Mouse (Mus musculus) spleen, postnatal 14 days (tissue): ENCODE data around the gene Adgrb3.

ENCODE experiments used
- DNase-seq, 2 experiments: peaks; one replicate each; pipeline ENCODE4 v3.0.0; 2021 to 2022; ENCODE audit warnings: low spot score in 2 of 2

The Adgrb3 gene

DNA sequence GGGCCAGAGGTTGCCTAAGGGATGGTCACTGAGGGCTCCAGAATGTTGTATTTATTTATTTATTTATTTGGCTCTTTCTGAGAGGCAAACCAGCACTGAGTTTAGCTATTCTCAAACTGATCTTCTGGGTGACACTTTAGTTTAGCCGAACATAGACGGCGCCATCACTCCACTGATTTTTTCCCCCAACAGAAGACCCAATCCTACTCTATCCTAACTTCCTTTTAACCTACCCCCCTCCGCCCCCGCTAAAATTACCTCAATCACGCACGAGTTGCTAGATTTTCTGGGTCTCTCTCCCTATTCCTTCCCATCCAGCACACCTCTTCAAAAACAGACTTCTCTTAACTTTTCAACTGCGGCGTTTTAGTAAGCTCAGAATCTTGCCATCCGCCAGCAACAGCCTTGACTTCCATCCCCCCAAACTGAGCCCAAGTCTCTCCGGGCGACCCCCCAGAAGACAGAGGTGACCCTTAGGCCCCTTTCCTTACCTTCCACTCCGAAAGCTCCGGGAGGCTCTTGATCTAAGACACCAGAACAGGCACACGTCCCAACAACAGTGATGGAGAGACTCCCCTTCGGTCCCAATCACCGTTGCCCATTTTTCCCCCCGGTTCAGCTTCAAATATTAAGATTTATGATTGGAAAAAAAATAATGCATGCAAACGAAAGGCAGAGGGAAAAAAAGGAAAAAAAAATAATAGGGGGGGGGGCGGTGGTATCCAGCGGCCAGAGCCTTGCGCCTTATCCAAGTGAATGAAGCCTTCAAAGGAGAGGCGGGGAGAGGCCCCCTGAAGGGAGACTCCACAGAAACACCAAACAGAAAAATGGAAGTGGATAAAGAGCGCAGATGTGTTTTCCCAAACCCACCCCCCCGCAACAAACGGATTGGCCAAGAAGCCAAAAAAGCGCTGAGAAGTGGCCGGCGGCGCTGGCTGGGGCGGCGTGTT, at the start of gene Adgrb3:
TSS of gene Adgrb3 (minus strand) at position 737 of the 950 bp plus-strand sequence.
- DNase-seq = no peak

DNA sequence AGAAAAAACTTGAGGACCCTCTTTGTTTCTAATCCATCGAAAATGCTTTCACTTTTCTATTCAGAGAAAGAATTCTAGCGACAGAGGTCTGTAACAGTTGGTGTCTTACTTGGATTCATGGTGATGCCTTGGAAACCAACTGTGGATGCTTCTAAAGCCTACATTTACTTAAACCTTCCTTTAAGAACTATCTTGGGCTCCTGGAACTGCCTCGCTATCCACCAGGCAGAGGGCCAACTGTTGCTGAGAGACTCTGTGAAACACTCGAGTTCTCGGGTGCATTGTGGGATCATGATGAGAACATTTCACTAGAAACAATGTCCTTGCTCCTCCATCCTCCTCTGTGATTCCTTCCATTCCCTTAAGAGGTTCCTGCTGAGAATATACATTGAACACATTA, 48.0 kb upstream of the Adgrb3 start:
- no peak for DNase-seq

DNA sequence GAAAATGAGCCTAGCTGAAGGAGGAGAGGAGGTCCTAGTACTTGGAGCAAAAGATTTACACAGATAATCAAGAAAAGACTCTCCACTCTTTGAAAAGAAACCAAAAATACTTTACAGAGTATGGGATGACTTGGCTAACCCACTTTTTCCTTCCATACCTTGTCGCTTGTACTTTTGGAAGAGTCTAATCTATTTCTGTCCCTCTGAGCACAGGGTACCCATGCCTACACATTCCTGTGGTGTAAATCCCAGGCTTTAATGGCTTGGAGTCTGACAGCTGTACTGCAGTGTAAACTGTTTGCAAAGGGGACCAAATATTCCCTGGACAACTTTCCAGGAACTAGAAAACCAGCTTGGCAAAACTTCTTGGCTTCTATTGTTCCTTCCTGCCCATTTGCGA, 28.0 kb upstream of the Adgrb3 start:
- no peak for DNase-seq

DNA sequence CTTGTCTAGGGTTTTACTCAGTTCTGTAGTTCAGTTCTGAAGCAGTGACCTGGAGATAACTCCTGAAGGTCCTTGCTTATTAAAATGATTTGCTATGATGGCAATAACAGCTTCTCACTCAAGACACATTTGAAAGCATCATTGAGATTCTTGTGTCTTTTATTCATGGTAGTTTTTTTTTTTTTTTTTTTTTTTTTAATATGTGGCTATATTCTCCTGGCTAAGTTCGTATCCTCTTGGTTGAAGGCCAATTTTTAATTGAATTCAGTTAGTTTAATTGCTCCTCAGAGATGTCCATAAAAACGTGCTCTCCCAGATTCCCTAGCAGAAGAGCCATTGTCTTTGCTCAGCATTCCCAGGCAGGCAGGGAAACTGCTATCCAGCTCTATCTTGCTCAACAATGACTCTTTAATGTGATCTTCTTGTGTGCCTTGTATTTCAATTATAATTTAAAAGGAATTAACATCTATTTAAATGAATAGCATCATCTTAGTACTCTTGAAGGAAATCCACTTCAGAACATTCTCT, 25.0 kb upstream of the Adgrb3 start:
- DNase-seq = no peak

DNA sequence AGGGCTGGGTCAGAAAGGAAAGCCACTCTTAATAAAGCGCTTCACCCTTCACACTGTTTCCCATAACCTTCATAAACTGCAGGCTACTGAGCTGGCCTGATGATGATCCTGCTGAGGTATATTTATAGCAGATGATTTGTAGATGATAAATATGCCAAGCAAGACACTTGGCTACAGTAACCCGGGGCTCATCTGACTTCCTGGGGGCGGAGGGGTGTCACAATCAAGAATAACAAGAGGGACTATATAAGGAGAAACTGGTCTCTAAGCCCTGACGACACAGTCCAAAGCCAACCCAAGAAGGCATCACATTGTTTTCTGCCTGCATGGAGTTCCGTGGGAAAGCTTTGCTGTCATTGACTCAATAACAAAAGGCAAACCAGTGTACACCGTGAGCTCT, 2.8 kb upstream of the Adgrb3 start:
- DNase-seq = no peak

DNA sequence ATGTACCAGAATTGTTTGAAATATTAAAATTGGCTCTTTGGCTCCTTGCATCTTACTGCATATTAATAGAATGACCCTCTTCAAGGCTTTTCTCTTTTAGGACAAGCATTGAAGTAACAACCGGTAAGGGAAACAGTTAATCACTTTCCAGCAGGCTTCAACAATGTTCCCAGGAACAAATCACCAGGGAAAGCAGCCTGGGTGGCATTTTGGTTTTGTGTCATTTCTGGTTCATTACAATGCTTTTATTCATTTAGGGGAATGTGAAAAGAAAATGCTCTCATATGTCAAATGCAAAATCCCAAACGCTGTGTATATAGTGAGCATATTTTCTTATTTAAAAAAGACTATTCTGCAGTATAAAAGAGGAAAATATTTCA, 2.0 kb upstream of the Adgrb3 start:
- DNase-seq = no peak

DNA sequence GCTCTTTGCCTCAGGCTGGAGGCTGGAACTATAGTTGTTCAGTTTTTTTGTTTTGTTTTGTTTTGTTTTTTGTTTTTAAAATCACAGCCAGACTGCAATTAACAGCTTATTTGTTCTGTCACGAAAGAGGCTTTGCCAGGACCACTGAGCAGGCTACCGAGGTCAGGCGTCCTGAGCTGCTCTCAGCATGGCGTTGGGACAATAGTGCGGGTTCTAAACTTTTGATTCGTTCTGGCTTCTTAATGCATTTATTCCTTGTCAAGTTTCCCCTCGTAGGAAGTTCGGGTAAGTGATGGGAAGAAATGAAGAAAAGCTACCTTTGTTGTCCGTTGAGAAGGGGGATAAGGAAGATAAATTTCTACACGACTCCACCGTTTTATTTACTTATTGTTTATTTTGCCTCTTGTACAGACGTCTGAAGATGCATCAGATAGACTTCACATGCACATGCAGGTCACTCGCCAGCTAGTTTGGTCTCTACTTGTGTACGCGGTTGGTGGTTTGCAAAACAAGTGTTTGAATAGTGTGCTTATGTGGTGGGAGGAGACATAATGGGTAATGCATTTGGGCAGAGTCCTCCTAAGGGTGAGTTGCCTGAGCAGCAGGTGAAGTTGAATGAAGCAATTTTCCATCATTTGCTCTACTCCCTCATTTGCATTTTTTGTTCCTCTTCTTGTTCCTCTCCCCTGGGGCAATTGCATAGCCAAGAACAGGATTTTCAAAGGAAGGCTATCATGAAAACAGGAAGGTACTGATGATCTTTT, 1.4 kb upstream of the Adgrb3 start:
- DNase-seq = no peak

DNA sequence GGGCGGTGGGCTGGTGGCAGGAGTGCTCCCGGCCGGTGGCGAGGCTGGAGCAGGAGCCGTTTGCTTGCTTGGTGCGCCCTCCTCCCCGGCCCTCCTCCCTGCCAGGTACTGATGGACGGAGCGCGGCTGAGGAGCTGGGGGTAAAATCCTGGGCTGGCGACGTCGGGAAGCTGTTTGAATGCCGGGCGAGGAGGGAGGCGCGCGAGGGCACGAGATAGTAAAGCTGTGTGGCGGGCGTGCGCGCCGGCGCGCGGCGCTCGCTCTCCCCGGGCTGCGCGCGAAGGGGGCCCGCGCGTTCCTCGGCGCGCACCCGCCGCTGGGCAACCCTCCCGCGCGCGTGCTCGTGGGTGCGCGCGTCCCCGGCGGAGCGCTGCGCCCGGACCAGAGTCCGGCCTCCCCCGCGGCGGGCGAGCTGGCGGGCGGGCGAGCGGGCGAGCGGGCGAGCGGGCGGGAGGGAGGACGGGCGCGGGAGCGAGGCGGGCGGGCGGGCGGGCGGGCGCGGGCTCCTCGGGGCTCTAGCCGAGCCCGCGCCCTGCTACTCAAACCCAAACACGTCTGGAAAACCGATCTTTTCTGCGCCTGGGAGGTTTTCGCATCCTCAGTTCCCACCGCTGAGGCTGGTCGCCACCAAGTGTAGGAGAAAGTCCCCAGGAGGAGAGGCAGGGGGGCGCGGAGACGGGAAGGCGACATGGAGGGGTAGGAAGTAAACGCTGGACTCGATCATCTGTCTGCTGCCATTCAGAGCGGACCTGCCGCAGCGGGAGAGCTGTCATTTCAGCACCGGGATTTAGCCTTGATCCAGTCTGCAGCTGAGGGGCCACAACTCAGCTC, 629 bp upstream of the Adgrb3 start:
- DNase-seq = no peak

DNA sequence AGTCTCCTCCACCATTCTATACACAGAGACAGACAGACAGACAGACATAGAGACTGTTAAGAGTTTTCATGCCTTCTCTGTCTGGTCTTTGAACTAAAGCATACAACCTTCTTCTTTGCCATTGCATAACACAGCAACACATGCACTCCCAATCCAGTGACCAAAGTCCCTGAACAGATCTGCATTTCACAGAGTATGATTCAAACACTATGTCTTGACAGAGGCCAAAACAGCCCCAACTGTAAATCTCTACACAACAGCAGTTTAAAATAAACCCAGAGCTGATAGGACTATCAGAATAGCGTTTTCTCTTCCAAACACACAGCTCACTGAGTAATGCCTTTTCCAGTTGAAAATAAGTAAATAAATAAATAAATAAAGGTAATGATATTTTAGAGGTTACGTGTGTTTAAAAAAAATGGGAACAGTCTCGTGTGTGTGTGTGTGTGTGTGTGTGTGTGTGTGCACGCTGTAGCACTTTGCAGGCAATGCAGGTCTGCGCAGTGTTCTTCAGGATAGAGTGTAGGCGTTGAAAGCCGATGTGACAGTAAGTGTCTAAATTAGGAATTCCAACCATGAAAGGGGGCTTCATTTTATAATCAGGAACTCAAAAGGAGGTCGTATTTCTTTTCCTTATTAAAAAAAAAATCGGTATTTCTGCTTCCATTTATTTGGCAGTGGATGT, 1.3 kb downstream of the Adgrb3 start:
- DNase-seq = no peak

DNA sequence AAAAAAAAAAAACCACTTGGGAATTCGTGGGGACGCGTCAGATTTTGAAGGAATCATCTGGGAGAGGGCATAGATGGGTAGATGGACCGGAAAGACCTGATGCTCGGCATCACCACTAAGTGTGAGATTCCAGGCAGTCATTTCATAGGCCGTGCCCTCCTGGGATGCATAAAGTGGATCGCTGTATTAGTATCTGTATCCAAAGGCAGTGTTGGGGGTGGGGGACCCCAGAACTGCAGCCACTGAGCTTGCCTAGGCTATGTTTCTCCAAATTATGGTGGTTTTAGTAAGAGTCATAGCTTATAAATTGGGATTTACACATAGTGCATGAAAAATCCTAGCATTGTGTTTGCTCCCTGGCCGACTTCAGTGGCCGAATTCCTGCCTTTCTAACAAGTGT, 2.1 kb downstream of the Adgrb3 start:
- no peak for DNase-seq

DNA sequence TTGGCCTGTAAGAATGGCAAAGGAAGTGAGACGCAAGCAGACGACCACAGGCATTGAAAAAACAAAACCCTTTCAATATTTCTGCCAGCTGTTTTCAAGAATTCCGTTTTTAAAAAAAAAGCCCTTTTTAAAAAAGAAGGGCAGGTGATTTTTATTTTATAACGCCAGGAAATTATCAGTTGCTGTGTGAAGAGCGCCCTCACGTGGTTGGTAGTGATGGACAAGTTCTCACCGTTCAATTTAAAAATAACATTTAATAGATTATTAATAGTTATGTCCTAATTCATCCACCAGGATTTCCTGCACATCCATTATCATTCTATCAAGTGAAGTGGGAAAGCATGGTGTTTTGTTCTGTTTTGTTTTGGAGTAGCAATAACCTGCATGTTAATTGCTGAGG, 2.7 kb downstream of the Adgrb3 start:
- no peak for DNase-seq

DNA sequence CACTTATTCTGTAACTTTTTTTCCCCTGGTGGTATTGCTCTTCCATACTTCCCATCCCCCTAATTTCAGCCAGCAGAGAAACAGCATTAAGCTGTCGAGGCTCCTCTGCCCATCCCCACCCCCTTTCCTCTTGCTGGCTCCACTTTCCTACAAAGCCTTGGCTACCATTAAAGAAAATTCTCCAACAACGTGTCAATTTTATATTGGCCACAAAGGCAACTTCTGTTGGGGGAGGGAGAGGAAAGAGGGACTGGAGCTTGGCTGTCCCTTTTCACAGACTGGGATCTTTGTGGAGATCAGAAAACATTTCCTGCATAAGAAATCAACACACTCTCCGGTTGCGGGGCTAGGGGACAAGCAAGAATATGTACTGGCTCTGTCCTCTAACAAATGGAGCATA, 4.9 kb downstream of the Adgrb3 start:
- no peak for DNase-seq

DNA sequence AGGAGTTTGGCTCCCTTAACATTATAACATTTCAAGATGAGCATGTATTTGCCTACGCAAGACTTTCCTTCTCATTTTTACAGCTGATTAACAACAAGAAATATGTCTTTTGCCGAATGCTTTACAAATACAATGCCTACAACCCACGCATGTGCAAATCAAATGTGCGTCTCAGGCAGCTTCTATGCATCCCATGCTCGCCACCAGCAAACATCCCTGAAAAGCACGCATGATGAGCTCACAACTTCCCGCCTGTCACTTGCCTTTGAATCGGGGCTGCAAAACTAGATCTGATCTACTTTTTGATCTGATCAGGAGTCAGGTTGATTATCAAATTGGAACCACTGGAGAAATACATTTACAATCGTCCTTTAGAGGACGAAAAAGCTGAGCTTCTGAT, 5.5 kb downstream of the Adgrb3 start:
- DNase-seq = no peak

DNA sequence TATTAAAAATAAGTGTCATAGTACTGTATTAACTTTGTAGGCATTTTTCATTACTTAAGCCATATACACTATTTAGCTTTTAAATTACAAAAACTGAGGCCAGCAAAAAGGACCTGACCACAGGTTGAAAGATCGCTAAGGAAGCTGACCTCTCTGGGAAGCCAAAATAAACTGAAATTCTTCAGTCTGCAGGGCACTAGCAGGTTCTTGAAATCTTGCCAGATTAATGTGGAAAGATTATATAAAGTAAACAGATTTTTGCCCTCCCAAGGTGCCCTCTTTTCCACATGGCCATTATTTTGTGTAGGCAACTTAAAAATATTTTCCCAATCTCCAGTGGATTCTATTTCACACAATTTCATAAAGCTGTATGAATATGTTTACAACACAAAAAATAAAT, 14.0 kb downstream of the Adgrb3 start:
- no peak for DNase-seq

DNA sequence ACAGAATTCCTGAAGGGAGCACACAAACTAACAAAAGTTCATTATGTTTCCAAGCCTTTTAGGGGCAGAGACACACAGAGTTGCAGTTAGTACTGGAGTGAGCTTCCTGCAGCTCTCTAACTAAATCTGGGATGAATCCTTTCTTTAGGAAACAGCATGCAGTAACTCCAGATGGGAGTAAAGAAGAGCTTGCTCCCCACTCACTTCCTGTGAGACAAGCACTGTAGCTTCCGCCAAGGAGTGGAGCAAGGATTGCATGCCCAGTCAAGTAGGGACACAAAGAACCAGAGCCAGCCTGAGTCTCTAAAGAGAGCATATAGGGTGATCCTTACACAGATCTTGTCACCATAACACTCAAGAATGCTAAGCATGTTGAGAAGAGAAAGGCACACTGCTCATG, 50.7 kb downstream of the Adgrb3 start:
- no peak for DNase-seq

DNA sequence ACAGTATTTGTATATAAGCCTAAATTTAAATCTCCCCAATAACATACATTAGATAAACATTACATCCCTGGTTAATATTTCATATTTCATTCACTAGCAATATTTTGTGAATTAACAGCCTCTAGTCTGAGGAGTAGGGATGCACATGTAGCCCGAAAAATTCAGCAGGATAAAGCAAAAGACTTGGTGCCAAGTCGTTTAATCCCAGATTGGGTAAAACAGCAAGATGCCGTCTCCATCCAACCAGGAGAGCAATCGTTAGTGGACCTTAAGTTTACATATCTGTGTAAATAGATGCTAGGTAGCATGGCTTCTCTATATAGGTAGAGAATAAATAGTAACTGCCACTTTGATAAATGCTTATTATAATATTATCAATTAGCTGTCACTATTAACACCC, 52.0 kb downstream of the Adgrb3 start:
- no peak for DNase-seq

DNA sequence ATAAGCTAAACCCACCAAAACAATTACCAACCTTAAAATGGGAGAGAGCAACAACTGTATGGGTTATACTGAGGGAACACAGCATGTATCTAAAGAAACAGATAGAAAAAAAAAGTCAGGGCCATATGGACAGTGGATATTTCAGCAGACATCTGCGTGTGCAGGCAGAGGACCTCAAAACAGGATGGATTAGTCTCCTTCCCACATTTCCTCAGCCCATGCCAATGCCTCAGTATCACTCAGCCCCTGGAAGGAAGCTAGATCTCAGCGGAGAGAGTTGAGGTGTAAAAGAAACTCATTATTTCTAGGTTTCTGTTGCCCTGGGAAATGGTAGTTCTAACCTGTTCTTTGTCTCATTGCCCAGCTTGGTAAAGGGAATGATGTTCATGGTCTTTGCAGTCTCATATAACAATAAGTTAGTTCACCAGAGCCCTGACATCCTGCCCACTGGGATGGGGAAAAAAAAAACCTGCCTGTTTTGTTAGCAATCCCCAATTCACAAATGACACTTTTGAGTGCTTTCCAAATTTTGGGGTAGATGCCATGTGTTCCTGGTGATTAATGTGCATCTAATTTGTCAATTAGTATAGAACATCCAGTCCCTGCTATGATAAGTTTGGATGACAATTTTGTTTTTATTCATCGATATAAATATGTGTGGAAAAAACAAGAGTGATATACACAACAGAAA, 53.9 kb downstream of the Adgrb3 start:
- DNase-seq = no peak

DNA sequence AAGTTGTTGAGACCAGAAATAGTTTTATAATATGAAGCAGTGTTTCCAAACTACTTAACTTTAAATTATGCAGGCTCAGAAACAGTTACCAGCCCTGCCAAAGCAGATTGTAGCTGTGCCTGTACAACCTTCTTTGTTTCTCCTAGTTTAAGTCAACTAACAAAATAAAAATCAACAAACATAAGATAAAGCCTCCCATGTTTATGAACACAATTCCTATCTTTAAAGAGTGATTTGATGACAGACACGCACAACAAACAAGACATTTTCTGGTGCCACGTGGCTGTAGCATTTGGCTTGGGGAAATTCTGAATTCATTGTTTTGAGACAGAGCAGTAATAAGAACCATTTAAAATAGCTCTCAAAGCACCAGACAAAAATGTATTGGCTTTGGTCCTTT, 60.5 kb downstream of the Adgrb3 start:
- no peak for DNase-seq

DNA sequence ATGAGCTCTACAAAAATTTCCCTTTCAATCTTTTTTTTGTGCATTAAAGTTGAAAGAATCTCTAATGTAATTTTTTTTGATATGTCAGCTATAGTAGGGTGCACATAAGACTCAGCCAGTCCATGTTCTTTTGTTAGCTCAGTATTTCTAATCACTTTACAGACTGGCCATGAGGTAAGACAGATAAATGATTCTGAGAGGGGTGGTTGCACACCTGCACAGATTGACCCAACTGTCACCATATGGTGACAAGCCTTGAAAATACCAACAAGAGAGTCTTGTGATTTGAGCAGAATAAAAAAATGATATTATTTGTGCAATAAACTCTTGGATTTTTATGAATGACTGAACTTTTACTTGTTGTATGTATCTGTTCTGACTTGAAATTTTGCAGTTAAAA, 74.2 kb downstream of the Adgrb3 start:
- DNase-seq = no peak

DNA sequence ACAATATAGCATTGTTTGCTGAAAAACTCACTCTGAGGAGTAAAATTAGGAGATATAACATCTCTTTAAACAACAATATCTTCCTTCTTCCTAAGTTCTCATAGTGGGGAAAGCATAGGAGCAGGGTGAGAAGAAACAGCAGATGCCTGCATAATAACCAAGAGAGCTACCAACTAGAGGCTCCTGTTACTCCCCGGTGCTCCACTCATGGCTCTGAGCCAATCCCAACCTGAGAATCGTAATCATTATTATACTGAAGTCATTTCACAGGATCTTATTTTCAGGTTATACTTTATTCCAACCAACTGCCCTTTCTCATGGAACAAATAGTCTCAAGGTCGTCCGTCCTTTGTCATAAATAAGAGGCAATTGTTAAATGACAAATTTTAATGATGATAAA, 75.0 kb downstream of the Adgrb3 start:
- no peak for DNase-seq

DNA sequence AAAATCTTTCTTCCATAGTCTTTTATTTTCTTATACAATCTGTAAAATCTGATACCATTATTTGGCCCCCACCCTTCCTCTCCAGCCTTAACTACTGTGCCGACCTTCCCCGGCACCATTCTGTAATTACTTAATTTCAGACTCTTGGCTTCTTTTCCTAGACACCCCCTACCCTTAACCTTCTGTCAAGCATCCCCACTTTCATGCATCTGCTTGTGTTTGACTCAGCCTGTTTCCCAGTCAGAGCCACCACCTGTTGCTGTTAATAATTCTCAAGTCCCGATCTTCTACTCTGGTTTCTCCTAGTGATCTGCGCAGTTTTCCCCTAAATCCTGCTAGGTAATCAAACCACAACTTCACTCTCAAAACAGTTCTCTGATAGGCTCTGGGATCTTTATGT, 83.9 kb downstream of the Adgrb3 start:
- no peak for DNase-seq
